Mouse (Mus musculus): Measurements from ENCODE around the gene Zbtb40.

Gene Zbtb40

DNA sequence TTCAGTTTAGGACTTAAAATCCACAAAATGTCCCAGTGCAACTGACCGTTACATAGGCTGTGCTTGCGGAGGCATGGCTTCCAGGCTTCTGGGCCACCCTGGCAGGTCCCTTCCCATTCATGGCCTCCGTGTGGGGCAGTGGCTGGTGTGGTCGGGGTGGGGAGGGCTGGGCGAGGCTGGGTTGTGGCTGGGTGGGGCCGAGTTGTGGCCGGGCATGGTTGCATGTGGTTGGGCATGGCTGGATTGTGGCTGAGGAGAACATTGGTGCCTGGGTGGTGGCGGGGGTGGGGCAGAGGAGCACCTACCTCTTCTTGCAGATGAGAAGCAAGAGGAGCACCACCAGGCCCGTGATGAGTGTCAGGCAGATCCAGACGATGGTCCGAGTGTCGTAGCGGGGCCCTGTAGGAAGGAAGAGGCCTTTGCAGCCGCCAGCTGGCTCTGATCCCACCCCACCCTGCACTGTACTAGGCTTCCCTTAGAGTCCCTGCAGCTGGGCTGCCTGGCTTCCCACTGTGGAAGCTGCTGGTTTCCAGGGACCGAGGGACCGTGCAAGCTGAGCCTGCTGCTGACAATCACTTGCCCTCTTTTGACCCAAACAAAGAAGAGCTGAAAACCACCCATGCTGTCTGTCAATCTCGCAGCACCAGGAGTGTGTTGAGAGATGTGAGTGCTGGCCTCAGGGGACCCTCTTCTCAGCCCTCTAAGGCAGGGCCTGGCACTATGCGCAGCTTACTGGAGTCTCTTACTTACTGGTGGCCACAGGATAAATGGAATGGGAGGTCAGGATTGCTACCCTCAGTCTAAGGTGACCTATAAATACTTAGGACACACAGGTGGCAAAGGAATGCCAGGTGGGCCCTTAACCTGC is 113.6 kb downstream of the Zbtb40 start:
- no peak for DNase-seq (ENCODE audit: low read depth)

GRCm38 (mm10) chr4:136930474-136930873 is 118.1 kb downstream of the Zbtb40 start:
- DNase-seq (ENCODE audit: low read depth), result no peak
